Mouse (Mus musculus) liver, embryonic 14.5 days (tissue): ENCODE data around the gene Agap1.
A peak's percentile ranks its signal among the peaks of the same experiment; 100 is the strongest.

Experiments used
- CTCF ChIP-seq: IDR thresholded peaks from 2 replicates; pipeline ENCODE4 v1.5.1; 2016; ENCODE audit warnings: antibody characterized with exemption, low read depth, control low read depth
- EP300 ChIP-seq: IDR thresholded peaks from 2 replicates; pipeline ENCODE4 v1.6.1; 2016; ENCODE audit warnings: antibody characterized with exemption, low read depth

DNA sequence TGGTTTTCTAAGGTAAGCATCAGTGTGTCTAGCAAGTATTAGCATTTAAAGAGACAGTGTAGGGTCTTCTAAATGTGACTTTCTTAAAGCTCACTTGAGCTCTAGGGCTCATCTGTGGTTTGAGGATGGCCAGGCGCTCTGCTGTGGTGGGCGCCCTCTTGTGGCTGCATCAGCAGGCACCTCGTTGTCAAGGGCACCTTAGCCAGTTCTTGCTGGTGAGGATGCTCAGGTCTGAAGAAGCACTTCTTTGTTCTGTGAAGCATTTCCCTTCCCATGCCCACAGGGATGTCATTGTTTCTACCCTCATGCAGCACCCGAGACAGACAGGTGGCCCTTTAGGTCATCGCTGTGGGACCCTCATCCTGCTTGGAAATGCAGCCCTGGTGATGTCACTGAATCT lies 152.0 kb downstream of the Agap1 start:
- TF ChIP-seq EP300 (no peak), CTCF (peak; percentile 86)
